Mouse (Mus musculus) megakaryocyte, adult 5-6 weeks (primary cell): ENCODE results near the gene Hist1h3i. TPM values are rescaled to one million over a fixed set of nuclear protein-coding genes. Genes with fewer than 3 reads are reported as not detected.
A peak's percentile ranks its signal among the peaks of the same experiment; 100 is the strongest.
"Not testable (repeated sequence)": the region's sequence is repeated elsewhere in the genome, so short reads cannot be mapped to it uniquely, and the experiment has no call there.

Source experiments
- ATAC-seq: 2 replicates; pipeline ENCODE4 v1.8.0; 2016; ENCODE audit warnings: mild to moderate bottlenecking, inconsistent platforms; ENCODE audit not compliant: poor library complexity, severe bottlenecking
- total RNA-seq, 2 experiments: library from RNA; stranded (forward) in 1 of 2; stranded (reverse) in 1 of 2; fragments of 153-499, 151-499 nt in 1 of 2; fragments of 221-1000, 200-1000 nt in 1 of 2; gene quantifications; 2 replicates each; pipeline versions ENCODE4 v1.2.3 to v1.2.4; 2015 to 2017

Hist1h3i gene
- total RNA-seq, 2 experiments from 2014 or later, result 245 to 369 TPM

DNA sequence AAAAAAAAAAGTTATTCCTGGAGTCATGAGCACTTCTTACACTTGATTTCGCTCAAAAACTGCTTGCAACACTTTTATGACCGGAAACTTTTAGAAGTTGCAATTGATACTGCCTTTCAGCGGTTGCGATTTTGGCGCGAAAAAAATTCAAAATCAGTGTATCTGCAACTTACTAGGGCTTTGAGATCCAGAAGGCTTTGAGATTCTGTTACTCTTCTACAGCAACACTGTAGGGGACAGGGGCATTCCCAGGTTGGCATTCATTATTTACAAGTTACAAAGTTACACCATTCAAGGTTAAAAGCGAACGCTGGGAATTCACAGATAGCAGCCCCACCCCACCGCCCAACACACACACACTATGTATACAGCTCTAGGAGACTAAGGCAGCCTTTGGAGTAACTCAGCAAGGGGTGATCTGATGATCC, 578 bp upstream of the Hist1h3i start:
- ATAC-seq, result no peak

DNA sequence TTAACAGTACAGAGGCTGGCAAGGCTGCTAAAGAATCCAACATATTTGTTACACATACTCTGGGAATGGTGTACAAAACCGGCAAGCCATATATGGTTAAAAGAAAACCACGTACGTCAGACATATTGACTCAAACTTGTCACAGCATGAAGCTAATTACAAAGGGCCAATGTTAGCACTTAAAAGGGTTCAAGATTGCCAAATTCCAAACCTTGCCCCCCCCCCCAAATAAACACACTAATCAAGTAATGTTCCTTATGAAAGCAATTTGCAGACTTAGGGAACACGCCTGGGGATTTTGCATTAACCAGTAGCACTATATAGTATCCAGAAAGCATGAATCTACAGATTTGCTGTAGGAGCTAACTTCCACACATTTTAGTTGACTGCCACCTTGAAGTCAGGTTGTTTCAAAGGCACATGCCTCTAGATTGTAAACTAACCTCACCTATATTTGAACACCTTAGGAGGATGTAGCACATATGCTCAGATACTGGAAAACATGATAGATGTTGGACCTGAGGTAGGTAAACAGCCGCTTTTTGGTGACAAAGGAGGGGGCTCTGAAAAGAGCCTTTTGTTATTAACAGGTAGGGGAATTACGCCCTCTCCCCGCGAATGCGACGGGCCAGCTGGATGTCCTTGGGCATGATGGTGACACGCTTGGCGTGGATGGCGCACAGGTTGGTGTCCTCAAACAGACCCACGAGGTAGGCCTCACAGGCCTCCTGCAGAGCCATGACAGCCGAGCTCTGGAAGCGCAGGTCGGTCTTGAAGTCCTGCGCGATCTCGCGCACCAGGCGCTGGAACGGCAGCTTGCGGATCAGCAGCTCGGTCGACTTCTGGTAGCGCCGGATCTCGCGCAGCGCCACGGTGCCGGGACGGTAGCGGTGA, 562 bp downstream of the Hist1h3i start:
- ATAC-seq, result not testable (repeated sequence)

DNA sequence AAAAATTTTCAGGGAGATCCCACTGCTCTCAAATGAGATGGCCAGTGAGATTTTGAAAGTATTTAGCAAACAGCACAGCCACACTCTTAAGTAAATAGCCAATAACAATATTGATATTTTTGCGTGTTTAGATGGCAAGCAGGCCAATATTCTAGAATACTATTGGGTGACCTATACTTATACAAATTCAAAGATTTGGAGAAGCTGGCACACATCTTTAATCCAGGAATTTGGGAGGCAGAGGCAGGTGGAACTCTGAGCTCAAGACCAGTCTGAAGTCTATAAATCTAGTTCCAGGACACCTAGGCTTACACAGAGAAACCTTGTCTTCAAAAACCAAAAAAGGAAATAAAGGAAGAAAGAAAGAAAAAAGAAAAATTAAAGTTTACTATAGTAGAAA, 1.5 kb downstream of the Hist1h3i start:
- ATAC-seq, result no peak

DNA sequence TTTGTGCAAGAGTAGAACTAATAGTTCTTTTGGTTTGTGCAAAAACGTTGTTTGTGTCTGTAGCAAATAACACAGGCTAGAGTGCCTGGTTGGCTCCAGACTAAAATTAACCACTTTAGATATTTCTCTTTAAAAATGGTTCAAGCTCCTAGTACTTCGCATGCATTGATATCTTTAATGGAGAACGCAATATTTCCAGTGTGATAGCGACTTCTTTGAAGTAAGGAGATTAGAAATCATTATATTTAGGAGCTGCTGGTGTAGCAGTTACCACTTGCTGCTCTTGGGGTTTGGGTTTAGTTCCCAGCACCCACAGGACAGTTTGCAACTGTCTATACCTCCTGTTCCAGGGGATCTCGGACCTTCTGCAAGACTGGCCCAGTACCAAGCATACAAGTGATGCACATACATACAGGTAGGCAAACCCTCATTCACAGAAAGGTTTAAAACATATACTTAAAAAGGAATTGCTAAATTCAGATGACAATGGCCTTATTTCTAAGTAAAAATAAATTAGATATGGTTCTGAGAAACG, 2.1 kb downstream of the Hist1h3i start:
- ATAC-seq, result no peak

DNA sequence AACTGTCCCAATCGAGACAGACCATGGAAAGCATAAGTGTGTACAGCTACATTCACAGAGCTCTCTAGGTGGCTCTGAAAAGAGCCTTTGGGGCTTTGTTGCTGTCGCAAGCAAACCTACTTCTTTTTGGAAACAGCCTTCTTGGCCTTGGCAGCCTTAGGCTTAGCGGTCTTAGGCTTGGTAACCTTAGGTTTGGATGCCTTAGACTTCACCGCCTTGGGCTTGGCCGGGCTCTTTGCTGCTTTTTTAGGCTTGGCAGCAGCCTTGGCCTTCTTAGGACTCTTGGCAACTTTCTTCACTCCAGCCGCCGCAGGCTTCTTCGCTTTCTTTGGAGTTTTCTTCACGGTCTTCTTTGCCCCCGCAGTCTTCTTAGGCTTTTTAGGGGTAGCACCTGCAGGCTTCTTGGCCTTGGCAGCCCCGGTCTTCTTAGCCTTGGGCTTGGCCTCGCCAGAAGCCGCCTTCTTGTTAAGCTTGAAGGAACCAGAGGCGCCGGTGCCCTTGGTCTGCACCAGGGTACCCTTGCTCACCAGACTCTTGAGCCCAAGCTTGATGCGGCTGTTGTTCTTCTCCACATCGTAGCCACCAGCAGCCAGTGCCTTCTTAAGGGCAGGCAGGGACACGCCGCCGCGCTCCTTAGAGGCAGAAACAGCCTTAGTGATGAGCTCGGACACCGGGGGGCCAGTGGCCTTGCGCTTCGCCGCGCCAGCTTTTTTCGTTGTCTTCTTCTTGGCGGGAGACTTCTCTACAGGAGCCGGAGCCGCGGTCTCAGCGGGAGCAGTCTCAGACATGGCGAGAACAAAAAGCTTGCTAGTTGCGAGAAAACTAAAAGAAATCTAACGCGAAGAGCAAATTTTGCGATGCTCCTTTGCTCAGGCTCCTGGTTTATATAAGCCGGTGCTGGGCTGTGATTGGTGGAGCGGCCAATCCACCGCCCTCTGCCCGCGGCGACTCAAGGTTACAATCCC, 3.1 kb downstream of the Hist1h3i start, which contains the start of gene Hist1h1b:
Gene Hist1h1b, minus strand, starts transcription at position 859 of the 965 bp plus-strand sequence.
- peak; percentile 45 for ATAC-seq

DNA sequence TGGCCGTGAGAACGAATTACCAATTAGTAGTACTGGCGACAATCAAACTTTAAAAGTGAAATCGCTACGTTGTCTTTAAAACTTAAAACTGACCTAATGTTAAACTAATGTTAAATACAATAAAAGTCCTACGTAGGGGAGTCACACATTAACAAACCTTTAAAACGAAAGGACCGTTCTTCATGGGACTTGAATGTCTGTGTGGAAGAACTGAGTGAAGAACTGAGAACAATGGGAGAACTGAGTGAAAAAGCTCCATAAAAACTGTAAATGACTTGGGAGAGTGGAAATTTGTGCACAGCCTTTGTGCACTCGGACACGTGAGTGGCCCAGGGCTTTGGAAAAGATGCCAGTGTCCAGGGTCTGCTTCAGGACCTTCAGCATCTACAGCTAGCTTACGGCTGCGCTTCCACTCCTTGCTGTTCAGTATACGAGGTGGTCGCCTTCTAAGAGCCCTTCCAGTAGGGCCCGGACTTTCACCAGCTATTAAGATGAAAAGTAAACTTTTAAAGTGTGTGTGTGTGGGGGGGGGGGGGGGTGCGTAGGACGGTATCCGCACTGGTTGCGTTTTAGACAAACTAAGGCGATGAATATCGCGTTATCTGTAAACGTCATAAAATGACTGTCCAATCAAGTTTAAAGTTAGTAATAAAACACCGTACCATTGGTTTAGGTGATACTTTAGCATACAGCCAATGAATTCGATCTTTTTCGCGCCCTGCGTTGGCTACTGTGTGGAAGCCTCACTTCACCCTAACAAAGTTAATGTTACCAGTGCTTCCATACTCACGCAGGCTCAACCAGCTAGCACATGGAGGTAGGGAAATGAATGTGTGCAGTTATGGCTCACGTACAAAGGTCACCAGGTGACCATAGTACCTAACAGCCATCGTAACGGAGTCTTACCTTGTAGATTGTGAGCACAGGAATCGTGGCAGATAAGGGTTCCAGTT, 4.1 kb downstream of the Hist1h3i start:
- ATAC-seq, result peak; percentile 69

DNA sequence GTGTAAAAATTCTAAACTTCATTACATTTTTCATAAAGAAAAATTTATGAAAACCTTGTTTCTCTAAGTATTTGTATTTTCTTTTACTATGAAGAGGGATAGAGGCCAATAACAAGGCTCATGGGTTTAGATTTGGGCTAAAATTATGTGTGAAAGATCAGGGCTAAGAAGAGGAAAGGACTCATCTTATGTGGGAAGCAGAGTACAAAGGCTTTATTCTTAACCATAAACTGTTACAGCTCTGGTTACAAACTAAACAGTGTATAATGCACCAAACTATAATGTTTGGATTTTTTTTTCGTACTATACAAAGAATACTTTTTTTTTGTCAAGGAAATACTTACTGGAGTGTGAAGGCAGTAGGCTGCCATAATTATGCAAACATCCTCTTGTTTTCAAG, 27.5 kb downstream of the Hist1h3i start:
- ATAC-seq, result no peak

DNA sequence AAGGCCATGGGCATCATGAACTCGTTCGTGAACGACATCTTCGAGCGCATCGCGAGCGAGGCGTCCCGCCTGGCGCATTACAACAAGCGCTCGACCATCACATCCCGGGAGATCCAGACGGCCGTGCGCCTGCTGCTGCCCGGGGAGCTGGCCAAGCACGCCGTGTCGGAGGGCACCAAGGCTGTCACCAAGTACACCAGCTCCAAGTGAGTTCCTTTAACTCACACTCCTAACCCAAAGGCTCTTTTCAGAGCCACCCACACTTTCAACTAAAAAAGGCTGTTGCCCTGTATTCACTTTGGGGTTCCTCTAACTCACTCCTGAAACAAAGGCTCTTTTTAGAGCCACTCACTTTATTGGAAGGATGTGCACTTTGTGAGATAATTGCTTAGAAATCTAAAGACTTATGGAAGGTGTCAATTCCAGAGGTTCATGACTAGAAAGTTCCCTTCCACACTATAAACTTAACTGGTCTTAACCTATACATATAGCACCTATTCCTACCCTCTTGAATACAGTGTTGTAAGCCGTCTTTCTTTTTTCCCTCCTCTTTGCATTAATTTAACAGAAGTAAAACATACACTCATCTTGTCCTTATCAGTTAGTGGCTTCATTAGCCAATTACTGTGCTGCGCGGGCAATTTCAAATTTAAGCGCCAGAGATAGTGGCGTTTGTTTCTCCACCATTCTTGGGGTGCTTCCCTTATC, 28.7 kb downstream of the Hist1h3i start:
- ATAC-seq, result 0 out of 2 replicates have a peak, but pooled peaks have one; percentile 11

DNA sequence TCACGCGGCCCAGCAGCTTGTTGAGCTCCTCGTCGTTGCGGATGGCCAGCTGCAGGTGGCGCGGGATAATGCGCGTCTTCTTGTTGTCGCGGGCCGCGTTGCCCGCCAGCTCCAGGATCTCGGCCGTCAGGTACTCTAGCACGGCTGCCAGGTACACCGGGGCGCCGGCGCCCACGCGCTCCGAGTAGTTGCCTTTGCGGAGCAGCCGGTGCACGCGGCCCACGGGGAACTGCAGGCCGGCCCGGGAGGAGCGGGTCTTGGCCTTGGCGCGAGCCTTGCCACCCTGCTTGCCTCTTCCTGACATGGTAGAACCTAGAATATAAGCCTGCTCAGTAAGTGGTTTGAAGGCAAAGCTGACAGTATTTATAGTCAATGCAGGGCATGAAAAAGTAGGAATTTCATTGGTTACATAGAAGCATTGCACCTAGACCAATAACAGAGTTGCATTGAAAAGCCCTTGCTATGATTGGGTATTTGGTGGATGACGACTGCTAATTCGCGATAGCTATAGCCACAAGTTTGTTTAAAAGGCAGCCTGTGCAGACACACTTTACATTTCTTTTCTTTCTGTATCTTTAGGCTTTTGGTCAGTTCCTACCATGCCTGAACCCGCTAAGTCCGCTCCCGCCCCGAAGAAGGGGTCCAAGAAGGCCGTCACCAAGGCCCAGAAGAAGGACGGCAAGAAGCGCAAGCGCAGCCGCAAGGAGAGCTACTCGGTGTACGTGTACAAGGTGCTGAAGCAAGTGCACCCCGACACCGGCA, 29.5 kb downstream of the Hist1h3i start, which contains the start of the genes Hist1h2ak and Hist1h2bn:
Gene Hist1h2ak, minus strand, starts transcription at position 304 of the 762 bp plus-strand sequence.
Gene Hist1h2bn, plus strand, starts transcription at position 600 of the 762 bp plus-strand sequence.
- ATAC-seq, result peak; percentile 81

DNA sequence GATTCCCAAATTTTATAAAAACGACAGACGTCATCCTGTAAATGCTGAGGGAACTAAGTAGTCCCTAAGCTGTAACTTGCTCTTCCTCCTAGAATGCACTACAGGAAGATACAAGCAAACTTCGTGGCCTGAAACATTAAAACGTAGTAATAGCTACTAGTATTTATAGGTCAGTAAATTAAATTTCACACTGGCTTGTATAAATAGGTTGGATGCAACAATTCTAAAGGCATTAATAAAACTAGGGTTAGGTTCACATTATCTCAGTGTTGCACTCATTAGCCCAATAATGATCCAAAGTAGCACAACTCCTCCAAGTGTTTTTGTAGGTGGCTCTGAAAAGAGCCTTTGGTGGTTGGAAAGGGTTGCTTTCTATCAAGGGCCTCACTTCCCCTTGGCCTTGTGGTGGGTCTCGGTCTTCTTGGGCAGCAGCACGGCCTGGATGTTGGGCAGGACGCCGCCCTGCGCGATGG, 30.1 kb downstream of the Hist1h3i start:
- 0 out of 2 replicates have a peak, but pooled peaks have one; percentile 16 for ATAC-seq

DNA sequence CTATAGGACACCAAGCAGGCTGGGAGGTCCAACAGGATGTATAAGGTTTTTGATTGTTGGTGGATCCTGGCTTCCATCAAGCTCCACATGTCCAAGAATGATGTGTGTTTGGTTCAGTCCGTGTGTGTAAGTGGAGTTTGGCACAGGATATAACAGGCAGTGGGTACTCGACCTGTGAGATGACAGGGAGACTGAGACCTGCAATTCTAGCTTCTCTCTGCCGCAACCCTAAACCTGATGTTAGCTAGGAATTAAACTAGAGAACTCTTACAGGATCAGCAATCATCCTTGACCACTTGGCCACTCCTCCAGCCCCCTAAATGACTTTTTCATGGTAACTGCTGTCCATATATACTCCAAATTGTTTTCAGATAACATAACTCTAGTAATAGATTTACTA, 30.8 kb downstream of the Hist1h3i start:
- ATAC-seq, result no peak

DNA sequence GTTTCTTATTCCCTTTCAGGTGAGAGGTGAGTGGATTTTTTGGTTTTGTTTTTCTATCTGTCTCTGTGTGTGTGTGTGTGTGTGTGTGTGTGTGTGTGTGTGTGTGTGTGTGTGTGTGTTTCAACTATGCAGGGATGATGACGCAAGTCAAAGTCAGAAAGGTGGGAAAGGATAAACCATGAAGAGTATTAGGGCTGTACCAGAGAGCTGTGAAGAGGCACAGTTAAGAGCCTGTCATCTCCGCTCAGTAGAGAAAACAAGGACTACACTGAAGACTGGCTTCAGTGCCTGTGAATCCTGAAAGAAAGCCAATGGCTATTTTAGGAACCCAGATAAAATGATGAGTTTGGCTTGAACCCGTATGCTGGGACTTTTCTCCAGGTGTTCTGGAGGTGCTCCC, 31.3 kb downstream of the Hist1h3i start:
- no peak for ATAC-seq

DNA sequence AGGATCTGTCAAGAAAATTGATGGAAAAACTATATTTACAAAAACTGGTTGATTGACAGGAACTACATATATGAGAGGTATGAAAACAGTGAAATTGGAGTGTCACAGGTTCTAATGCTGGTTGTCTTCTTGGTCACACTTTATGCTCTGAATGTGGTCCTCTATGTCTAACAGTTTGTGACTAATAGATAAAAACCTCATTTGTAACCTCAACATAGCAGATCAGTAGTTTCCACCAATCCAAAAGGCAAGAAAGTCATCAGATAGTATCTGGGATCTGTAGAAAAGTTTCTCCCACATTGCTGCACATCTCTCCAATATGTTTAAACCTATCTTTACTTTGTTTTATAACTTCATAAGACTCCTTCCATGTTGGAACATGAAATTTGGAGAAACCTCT, 31.8 kb downstream of the Hist1h3i start:
- ATAC-seq, result no peak

DNA sequence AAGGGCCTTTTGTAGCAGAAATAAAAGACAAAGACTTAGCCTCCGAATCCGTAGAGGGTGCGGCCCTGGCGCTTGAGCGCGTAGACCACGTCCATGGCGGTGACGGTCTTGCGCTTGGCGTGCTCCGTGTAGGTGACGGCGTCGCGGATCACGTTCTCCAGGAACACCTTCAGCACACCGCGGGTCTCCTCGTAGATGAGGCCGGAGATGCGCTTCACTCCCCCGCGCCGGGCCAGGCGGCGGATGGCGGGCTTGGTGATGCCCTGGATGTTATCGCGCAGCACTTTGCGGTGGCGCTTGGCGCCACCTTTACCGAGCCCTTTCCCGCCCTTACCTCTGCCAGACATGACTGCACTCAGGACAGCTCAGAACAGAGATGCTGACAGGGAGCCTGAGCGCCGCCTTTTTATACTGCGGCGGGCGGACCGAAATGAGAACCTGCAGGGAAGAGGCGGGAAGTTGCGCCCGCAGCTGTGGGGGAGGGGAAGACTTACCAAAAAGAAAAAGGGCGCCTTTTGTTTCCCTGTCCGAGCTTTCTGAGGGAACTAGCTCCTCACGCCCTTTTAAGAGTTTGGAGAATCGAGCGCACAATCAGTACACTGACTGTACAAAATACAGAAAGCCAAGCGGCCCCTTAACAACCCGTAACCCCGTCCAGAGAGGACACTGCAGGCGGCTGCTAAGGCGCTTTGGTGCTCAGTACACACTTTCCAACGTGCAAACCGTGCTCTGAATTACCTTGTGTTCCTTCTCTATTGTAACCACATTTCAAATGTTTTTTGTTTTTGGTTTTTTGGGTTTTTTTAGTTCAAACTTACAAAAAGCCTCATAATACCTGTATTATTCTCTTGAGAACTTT, 32.8 kb downstream of the Hist1h3i start, which contains the start of gene Hist1h4k:
Gene Hist1h4k, minus strand, starts transcription at position 347 of the 859 bp plus-strand sequence.
- ATAC-seq, result peak; percentile 73

DNA sequence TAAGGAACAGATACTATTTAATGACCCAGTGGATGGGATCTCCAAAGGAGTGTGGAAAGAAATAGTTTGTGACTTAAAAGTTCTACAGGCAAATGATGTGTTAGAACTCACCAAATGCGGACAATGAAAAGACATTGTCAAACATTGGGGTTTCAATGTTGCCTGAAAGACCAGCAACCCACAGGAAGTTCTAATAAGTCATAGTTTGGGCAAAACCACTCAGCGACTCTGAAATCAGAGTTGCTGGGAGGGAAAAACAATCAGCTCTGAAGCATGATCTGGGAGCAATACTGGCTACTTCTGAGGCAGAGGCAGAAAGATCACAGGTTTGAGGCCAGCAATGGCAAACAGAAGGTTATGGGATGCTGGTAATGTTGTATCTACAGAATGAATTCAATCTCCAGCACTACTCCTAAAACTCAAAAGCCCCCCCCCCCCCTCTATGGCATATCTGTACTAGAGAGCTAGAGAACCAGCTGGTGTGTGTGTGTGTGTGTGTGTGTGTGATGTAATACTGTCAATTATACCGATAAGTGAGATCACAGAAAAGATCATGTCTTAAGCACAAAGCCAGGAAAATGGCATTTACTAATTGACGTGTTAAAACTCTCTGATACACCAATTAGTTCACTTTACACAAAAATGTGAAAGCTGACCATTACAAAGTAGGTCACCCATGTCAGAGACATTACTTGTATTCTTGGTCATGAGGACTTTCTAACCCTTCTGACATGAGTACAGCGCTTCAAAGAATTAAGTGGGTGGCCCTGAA, 33.6 kb downstream of the Hist1h3i start:
- ATAC-seq, result no peak

DNA sequence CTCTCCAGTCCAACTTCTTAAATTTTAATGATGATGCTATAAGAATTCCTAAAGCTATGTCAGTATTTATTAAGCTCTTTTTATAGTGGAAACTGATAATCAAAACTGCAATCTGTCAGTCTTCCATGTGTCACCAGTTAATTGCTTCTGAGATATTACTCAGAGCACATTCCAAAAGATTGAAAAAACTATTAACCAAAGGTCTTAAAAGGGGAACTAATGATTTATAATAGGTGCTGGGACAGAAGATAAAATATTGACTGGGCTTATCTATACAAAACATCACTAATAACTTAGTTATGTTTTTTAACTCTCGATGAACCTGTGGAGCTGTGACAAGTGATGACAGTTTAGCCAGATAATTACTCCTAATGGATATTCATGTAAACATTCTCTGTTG, 38.2 kb downstream of the Hist1h3i start:
- ATAC-seq, result no peak
